Mouse (Mus musculus) testis, postnatal 10 days (tissue): ENCODE data around the gene Tkt.

Experiments
- DNase-seq: peaks from one replicate; pipeline ENCODE4 v3.0.0; 2021; ENCODE audit warnings: low spot score

Tkt gene

DNA sequence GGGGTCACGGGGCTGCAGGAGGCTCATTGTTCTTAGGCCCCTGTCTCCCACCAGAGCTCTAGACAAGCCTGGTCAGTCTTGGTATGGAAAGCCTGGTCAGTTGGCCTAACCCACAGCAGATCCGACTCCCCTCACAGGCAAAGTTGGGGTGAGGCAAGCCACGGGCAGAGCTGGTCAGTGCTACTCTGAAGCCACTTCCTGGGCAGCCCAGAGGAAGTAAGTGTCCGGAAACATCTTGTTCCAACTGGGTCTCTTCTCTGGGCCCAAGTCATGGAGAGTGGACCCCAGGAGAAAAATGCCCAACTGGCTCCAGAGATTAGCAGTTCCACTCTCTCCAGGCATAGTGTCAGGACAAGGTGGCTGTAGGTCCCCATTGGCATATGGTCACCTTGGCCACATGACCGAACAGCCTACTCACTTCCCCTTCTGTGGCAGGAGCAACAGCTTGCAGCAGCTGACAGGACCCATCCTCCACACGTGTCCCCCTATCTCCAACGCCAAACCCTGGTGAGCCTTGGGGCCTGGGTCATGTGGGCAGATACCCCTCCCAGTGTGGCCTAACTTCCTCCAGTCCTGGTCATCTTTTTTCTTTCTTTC lies 71.9 kb downstream of the Tkt start:
- no peak for DNase-seq

DNA sequence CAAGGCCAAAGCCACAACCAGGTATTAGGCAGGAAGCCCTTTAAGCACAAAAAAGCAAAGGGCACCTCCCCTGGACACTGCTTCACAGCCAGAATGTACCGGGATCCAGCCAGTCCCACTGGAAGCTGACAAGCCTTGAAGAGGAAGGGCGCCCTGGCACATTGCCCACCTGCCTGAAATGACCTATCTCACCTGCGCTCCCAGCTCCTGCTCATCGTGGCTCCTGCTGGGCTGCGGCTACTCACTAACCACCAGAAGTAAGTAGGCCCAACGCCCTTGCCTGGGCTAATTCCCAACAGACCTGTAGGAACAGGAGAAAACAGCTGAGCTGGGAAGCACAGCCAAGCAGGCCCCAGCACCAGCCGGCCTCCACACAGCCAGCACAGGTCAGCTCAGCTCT lies 74.0 kb downstream of the Tkt start:
- peak; percentile 61 for DNase-seq

DNA sequence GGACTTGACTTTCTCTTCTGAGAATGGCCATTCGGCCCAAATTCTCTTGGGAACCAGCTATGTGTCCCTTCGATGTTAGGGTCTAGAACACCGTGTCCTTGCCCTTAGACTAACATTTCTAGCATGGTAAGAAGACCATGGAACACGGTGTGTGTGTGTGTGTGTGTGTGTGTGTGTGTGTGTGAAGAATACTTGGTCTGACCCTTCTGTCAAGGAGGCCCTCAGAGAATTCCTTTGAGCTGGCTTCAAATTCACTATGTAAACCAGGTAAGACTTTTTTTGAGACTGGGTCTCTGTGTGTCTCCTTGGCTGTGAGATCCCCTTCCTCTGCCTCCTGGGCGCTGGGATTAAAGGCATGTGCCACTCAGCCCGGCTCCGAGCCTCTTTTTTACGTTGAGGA lies 74.4 kb downstream of the Tkt start:
- no peak for DNase-seq
